ENCODE assay signal across 8 mouse cellular contexts in the genomic region with DNA sequence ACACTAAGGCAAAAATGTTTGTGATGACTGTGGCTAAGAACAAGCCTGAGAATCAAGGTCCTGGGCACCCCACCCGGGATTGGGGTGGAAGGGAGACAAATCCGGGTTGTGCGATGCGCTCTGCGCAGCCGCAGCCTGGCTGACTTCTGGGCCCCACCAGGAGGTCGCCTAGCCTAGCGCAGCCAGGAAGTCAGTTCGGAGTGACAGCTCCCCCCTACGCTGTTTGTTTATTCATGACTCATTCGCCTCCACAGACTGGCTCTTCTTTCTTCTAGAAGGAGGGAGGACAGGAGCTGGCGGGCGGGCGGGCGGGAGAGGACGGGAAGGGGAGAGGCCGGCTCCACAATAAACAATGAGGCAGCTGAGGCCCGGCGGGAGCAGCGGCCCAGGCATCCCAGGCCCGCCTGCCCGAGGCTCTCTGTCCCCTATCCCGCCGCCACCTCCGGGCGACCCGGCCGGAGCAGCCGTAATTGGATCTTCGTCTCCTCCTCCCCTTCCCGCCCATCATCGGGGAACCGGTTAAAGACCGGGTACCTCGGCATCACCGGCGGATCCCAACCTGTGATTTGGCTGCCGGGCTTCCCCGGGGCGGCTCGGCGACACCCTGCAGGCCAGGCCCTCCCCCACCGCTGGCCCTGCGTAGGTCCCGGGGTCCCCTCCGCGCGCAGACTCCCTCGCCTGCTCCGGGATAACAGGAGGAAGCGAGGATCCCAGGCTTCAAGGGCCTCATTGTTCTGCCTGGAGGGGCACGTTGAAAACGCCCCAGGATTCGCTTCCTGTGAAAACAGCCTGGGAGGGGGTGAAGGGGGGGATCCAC.
DNase-seq lines count a peak whose midpoint lies in the region; ATAC-seq and TF ChIP-seq lines count a peak whose summit lies in the region.

No protein-coding gene starts in this region.

- peak; percentile 93 for DNase-seq in cerebellum, adult 18-20 months
- peak; percentile 91 for DNase-seq in hindbrain, embryonic 10.5 days (ENCODE audit: low spot score)
- DNase-seq in layer of hippocampus, adult 9-10 months (ENCODE audit: low spot score), result peak; percentile 72
- peak; percentile 84 for DNase-seq in ovary, adult 18-20 months (ENCODE audit: low spot score)
- DNase-seq in thymus, adult 2 months, result peak; percentile 87

- TF ChIP-seq EP300 in ES-Bruce4 (IDR thresholded peaks at IDR 0.05; ENCODE audit: insufficient read depth, low read depth, low read length), result 0 out of 2 replicates have a peak, but pooled peaks have one; percentile 74

- peak overlapping the region; percentile 89 for H3K27ac ChIP-seq in ES-Bruce4 (ENCODE audit: insufficient read depth, low read length)
- peak overlapping the region; percentile 98 for H3K27ac ChIP-seq in hindbrain, embryonic 10.5 days
- peak overlapping the region; percentile 100 for H3K27ac ChIP-seq in lung, embryonic 15.5 days
- peak overlapping the region; percentile 82 for H3K27ac ChIP-seq in thymus, adult 2 months (ENCODE audit: control insufficient read depth, insufficient read depth, low read length)

- peak overlapping the region; percentile 72 for H3K4me2 ChIP-seq in lung, embryonic 15.5 days

- H3K9me3 ChIP-seq in ES-Bruce4 (replicated peaks; ENCODE audit: control insufficient read depth, insufficient read depth, low read length, poor library complexity, severe bottlenecking), result no peaks in the 10 kb centered on the region
- H3K9me3 ChIP-seq in hindbrain, embryonic 10.5 days, result no peaks in the 10 kb centered on the region
- no peaks in the 10 kb centered on the region for H3K9me3 ChIP-seq in lung, embryonic 15.5 days

- H3K9ac ChIP-seq in ES-Bruce4 (ENCODE audit: low read depth, poor library complexity, severe bottlenecking), result peak overlapping the region; percentile 82
- peak overlapping the region; percentile 76 for H3K9ac ChIP-seq in lung, embryonic 15.5 days

- ATAC-seq in frontal cortex, adult (ENCODE audit: low TSS enrichment), result peak; percentile 77
- peak; percentile 94 for ATAC-seq in lung, embryonic 15.5 days (ENCODE audit: borderline replicate concordance, extremely low read depth, low FRiP score, low TSS enrichment)

- peaks cover 7% of the 10 kb centered on the region for H3K4me1 ChIP-seq in ES-Bruce4 (ENCODE audit: control insufficient read depth, insufficient read depth, low read length)
- peaks cover 61% of the 10 kb centered on the region for H3K4me1 ChIP-seq in hindbrain, embryonic 10.5 days (replicated peaks)
- peaks cover 20% of the 10 kb centered on the region for H3K4me1 ChIP-seq in lung, embryonic 15.5 days
- peaks cover 18% of the 10 kb centered on the region for H3K4me1 ChIP-seq in thymus, adult 2 months (replicated peaks; ENCODE audit: control insufficient read depth, insufficient read depth, low read length)

- H3K36me3 ChIP-seq in ES-Bruce4 (ENCODE audit: control insufficient read depth, insufficient read depth, low read length, poor library complexity, severe bottlenecking), result no peaks in the 10 kb centered on the region
- no peaks in the 10 kb centered on the region for H3K36me3 ChIP-seq in hindbrain, embryonic 10.5 days
- no peaks in the 10 kb centered on the region for H3K36me3 ChIP-seq in lung, embryonic 15.5 days
- H3K36me3 ChIP-seq in thymus, adult 2 months (ENCODE audit: control insufficient read depth, insufficient read depth, low read length), result no peaks in the 10 kb centered on the region

- no peaks in the 10 kb centered on the region for H3K27me3 ChIP-seq in ES-Bruce4 (ENCODE audit: control insufficient read depth, insufficient read depth, low read length, poor library complexity, severe bottlenecking)
- no peaks in the 10 kb centered on the region for H3K27me3 ChIP-seq in hindbrain, embryonic 10.5 days (ENCODE audit: insufficient read depth, poor library complexity, severe bottlenecking)
- H3K27me3 ChIP-seq in lung, embryonic 15.5 days, result no peaks in the 10 kb centered on the region
- no peaks in the 10 kb centered on the region for H3K27me3 ChIP-seq in thymus, adult 2 months (ENCODE audit: control insufficient read depth, insufficient read depth, low read length)

- TF ChIP-seq POLR2A in ES-Bruce4 (IDR thresholded peaks at IDR 0.05; ENCODE audit: insufficient read depth, low read length), result peak; percentile 6
- peak; percentile 74 for TF ChIP-seq POLR2A in thymus, adult 2 months (IDR thresholded peaks at IDR 0.05; ENCODE audit: control insufficient read depth, extremely low read depth, insufficient read depth, low read length, poor library complexity)

- H3K4me3 ChIP-seq in ES-Bruce4 (ENCODE audit: low read depth, low read length), result peak overlapping the region; percentile 84
- H3K4me3 ChIP-seq in hindbrain, embryonic 10.5 days, result peak overlapping the region; percentile 51
- H3K4me3 ChIP-seq in lung, embryonic 15.5 days, result peak overlapping the region; percentile 52
- peak overlapping the region; percentile 83 for H3K4me3 ChIP-seq in thymus, adult 2 months (ENCODE audit: control insufficient read depth, insufficient read depth, low read length)

- under 1% methylated on average over 54 of the region's 54 CpGs for WGBS in hindbrain, embryonic 10.5 days
- under 1% methylated on average over 36 of the region's 54 CpGs for WGBS in lung, embryonic 15.5 days
- WGBS in thymus, adult 2 months, result 1% methylated on average over 48 of the region's 54 CpGs

- no peak for TF ChIP-seq CTCF in ES-Bruce4 (IDR thresholded peaks at IDR 0.05; ENCODE audit: low read depth, low read length)
- TF ChIP-seq CTCF in thymus, adult 2 months (IDR thresholded peaks at IDR 0.05; ENCODE audit: borderline replicate concordance, control insufficient read depth, extremely low read depth, insufficient read depth, low read length, poor library complexity), result peak; percentile 54; the same call in 1 of the 2 replicates

Comparison
In these comparisons a context has a peak if more than half of its experiments do, and no peak if none do; other contexts are left out.
1. Peak in every context shown above with its lines: DNase-seq, ATAC-seq, H3K4me3 ChIP-seq and H3K27ac ChIP-seq.